Mouse (Mus musculus): ENCODE results near the gene Zbtb18.

Zbtb18 gene

GRCm38 (mm10) chr1:177479356-177480004 is 37.3 kb downstream of the Zbtb18 start:
- no peak for DNase-seq (ENCODE audit: low read depth, low spot score)

- DNase-seq (ENCODE audit: low read depth, low spot score) = no peak
Measured at GRCm38 (mm10) chr1:177483612-177484011, 41.5 kb downstream of the Zbtb18 start.

- no peak for DNase-seq (ENCODE audit: low read depth, low spot score)
Measured at GRCm38 (mm10) chr1:177484280-177484679, 42.1 kb downstream of the Zbtb18 start.

- no peak for DNase-seq (ENCODE audit: low read depth, low spot score)
Measured at GRCm38 (mm10) chr1:177484680-177485079, 42.5 kb downstream of the Zbtb18 start.

GRCm38 (mm10) chr1:177489844-177490243 is 47.7 kb downstream of the Zbtb18 start:
- no peak for DNase-seq (ENCODE audit: low read depth, low spot score)

GRCm38 (mm10) chr1:177490808-177491207 is 48.7 kb downstream of the Zbtb18 start:
- no peak for DNase-seq (ENCODE audit: low read depth, low spot score)

- no peak for DNase-seq (ENCODE audit: low read depth, low spot score)
Measured at GRCm38 (mm10) chr1:177491280-177491679, 49.1 kb downstream of the Zbtb18 start.

GRCm38 (mm10) chr1:177494306-177494705 is 52.2 kb downstream of the Zbtb18 start:
- DNase-seq (ENCODE audit: low read depth, low spot score) = no peak

GRCm38 (mm10) chr1:177494913-177495542 is 52.9 kb downstream of the Zbtb18 start:
- no peak for DNase-seq (ENCODE audit: low read depth, low spot score)

All from WW6 (cell line).